Mouse (Mus musculus): ENCODE data around the gene Fgfrl1.

DNA sequence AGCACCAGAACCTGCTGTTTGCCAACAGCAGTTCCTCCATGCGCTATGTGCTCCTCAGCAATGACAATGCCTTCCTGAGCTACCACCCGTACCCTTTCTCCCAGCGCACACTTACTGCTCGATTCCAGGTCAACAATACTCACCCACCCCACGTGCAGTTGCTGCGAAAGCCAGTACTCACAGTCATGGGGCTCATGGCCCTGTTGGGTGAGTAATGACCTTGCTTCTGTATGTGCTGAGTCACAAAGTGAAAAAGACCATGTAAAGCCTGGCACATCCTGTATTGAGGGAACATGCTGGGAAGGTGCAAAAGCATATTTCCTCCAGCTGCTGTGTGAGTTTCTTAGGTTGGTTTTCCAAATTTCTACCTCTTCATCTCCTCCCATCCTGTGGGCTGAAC lies 11.3 kb upstream of the Fgfrl1 start:
- TF ChIP-seq CTCF (IDR thresholded peaks at IDR 0.05; ENCODE audit: borderline replicate concordance, insufficient read depth, low read length) (no peak), POLR2A (IDR thresholded peaks at IDR 0.05; ENCODE audit: low read depth, low read length) (no peak)

Data from embryonic fibroblast, embryonic 13.5 days (primary cell).